Mouse (Mus musculus) kidney, embryonic 16.5 days (tissue): ENCODE data around the gene Ly6g5b. TPM values are rescaled to one million over a fixed set of nuclear protein-coding genes. Genes with fewer than 3 reads are reported as not detected.

ENCODE experiments used
- ATAC-seq: fragments of 200-750 bp; cut with Nextera tagmentation; 2 replicates; pipeline ENCODE4 v1.8.0; 2017; ENCODE audit warnings: moderate TSS enrichment; ENCODE audit not compliant: low FRiP score, low TSS enrichment
- H3K27ac ChIP-seq: fragments of 300-500 bp; sonication (generic); 2 replicates; pipeline ENCODE4 v1.5.1; 2014; ENCODE audit warnings: low read length
- H3K27me3 ChIP-seq: fragments of 300-500 bp; sonication (generic); 2 replicates; pipeline ENCODE4 v1.6.1; 2014; ENCODE audit warnings: low read length, control low read depth, mixed read lengths; ENCODE audit not compliant: insufficient read depth
- H3K36me3 ChIP-seq: fragments of 300-500 bp; sonication (generic); 2 replicates; pipeline ENCODE4 v1.6.1; 2014; ENCODE audit warnings: low read length, control low read depth, mixed read lengths; ENCODE audit not compliant: insufficient read depth
- H3K4me1 ChIP-seq: fragments of 300-500 bp; sonication (generic); 2 replicates; pipeline ENCODE4 v1.6.1; 2014; ENCODE audit warnings: low read length, control low read depth, mixed read lengths; ENCODE audit not compliant: insufficient read depth
- H3K4me2 ChIP-seq: fragments of 300-500 bp; sonication (generic); replicated peaks from 2 replicates; pipeline ENCODE4 v1.6.1; 2014; ENCODE audit warnings: low read depth, low read length
- H3K4me3 ChIP-seq: fragments of 300-500 bp; sonication (generic); 2 replicates; pipeline ENCODE4 v1.5.1; 2014; ENCODE audit warnings: mild to moderate bottlenecking, low read length
- H3K9ac ChIP-seq: fragments of 300-500 bp; sonication (generic); replicated peaks from 2 replicates; pipeline ENCODE4 v1.6.1; 2014; ENCODE audit warnings: low read length
- H3K9me3 ChIP-seq: fragments of 300-500 bp; sonication (generic); 2 replicates; pipeline ENCODE4 v1.6.1; 2016; ENCODE audit warnings: low read length, control low read depth
- WGBS: fragments of 180-500 bp; shearing (Covaris S2); extraction: QIAGEN DNeasy Blood & Tissue Kit; methylation state at CpG from one replicate; pipeline ENCODE4 v1.1.7; 2014; 5-methylcytosine and 5-hydroxymethylcytosine counted together
- polyA plus RNA-seq: library from polyadenylated mRNA; unstranded; fragments of >200 nt; fragmentation: Nextera tagmentation; extraction: Ambion mirVana; gene quantifications from 2 replicates; pipeline ENCODE4 v1.2.1, GENCODE M21; 2015

Ly6g5b gene
- polyA plus RNA-seq, 1 experiment from 2014 or later = 0.89 TPM

- Histone ChIP-seq H3K36me3 (peaks cover 99% of the 10 kb centered on the region), H3K27ac (no peak overlapping the region), H3K27me3 (no peaks in the 10 kb centered on the region), H3K4me2 (no peak overlapping the region), H3K4me3 (no peak overlapping the region), H3K9me3 (no peaks in the 10 kb centered on the region), H3K4me1 (peaks cover 8% of the 10 kb centered on the region), H3K9ac (no peak overlapping the region)
- WGBS = 86% methylated on average over 8 of the region's 8 CpGs
- ATAC-seq = no peak
Measured at GRCm38 (mm10) chr17:35157254-35157653, 42.0 kb upstream of the Ly6g5b start.

- H3K9ac ChIP-seq = no peak overlapping the region
- H3K36me3 ChIP-seq = peaks cover 100% of the 10 kb centered on the region
- H3K4me1 ChIP-seq = peaks cover 1% of the 10 kb centered on the region; the same call in 1 of the 2 replicates
- no peak overlapping the region for H3K27ac ChIP-seq
- no peak overlapping the region for H3K4me2 ChIP-seq
- ATAC-seq = no peak
- no peaks in the 10 kb centered on the region for H3K9me3 ChIP-seq
- WGBS = 89% methylated on average over 33 of the region's 33 CpGs
- H3K4me3 ChIP-seq = no peak overlapping the region
- no peaks in the 10 kb centered on the region for H3K27me3 ChIP-seq
Measured at GRCm38 (mm10) chr17:35156461-35157200, 41.4 kb upstream of the Ly6g5b start.

- peaks cover 97% of the 10 kb centered on the region for H3K36me3 ChIP-seq
- no peak overlapping the region for H3K4me2 ChIP-seq
- no peaks in the 10 kb centered on the region for H3K27me3 ChIP-seq
- no peaks in the 10 kb centered on the region for H3K4me1 ChIP-seq
- no peak for ATAC-seq
- no peak overlapping the region for H3K4me3 ChIP-seq
- H3K27ac ChIP-seq = no peak overlapping the region
- no peaks in the 10 kb centered on the region for H3K9me3 ChIP-seq
- 84% methylated on average over 12 of the region's 12 CpGs for WGBS
- no peak overlapping the region for H3K9ac ChIP-seq
Measured at GRCm38 (mm10) chr17:35155451-35155850, 40.2 kb upstream of the Ly6g5b start.

GRCm38 (mm10) chr17:35154616-35155015 lies 39.4 kb upstream of the Ly6g5b start:
- H3K9ac ChIP-seq = no peak overlapping the region
- no peaks in the 10 kb centered on the region for H3K9me3 ChIP-seq
- H3K36me3 ChIP-seq = peaks cover 97% of the 10 kb centered on the region
- no peak overlapping the region for H3K27ac ChIP-seq
- H3K27me3 ChIP-seq = no peaks in the 10 kb centered on the region
- no peak for ATAC-seq
- no peaks in the 10 kb centered on the region for H3K4me1 ChIP-seq
- no peak overlapping the region for H3K4me2 ChIP-seq
- no peak overlapping the region for H3K4me3 ChIP-seq
- WGBS = 88% methylated on average over 7 of the region's 7 CpGs

- Histone ChIP-seq H3K9me3 (no peaks in the 10 kb centered on the region), H3K27me3 (no peaks in the 10 kb centered on the region), H3K4me3 (no peak overlapping the region), H3K4me2 (no peak overlapping the region), H3K9ac (no peak overlapping the region), H3K27ac (no peak overlapping the region), H3K36me3 (peaks cover 96% of the 10 kb centered on the region), H3K4me1 (no peaks in the 10 kb centered on the region)
- 88% methylated on average over 4 of the region's 4 CpGs for WGBS
- no peak for ATAC-seq
Measured at GRCm38 (mm10) chr17:35153931-35154330, 38.7 kb upstream of the Ly6g5b start.

- Histone ChIP-seq H3K4me2 (no peak overlapping the region), H3K27ac (no peak overlapping the region), H3K27me3 (no peaks in the 10 kb centered on the region), H3K36me3 (peaks cover 95% of the 10 kb centered on the region), H3K4me3 (no peak overlapping the region), H3K9ac (no peak overlapping the region), H3K4me1 (no peaks in the 10 kb centered on the region), H3K9me3 (no peaks in the 10 kb centered on the region)
- WGBS = 89% methylated on average over 9 of the region's 9 CpGs
- no peak for ATAC-seq
Measured at GRCm38 (mm10) chr17:35153077-35153476, 37.8 kb upstream of the Ly6g5b start.

- Histone ChIP-seq H3K4me3 (no peak overlapping the region), H3K27me3 (no peaks in the 10 kb centered on the region), H3K4me1 (no peaks in the 10 kb centered on the region), H3K9me3 (no peaks in the 10 kb centered on the region), H3K27ac (no peak overlapping the region), H3K9ac (no peak overlapping the region), H3K36me3 (peaks cover 92% of the 10 kb centered on the region), H3K4me2 (no peak overlapping the region)
- no peak for ATAC-seq
- WGBS = 90% methylated on average over 4 of the region's 4 CpGs
Measured at GRCm38 (mm10) chr17:35152121-35152520, 36.9 kb upstream of the Ly6g5b start.

GRCm38 (mm10) chr17:35147922-35148639 lies 32.9 kb upstream of the Ly6g5b start:
- H3K4me3 ChIP-seq = no peak overlapping the region
- H3K27me3 ChIP-seq = no peaks in the 10 kb centered on the region
- 59% methylated on average over 5 of the region's 5 CpGs for WGBS
- no peaks in the 10 kb centered on the region; the same call in 1 of the 2 replicates for H3K9me3 ChIP-seq
- H3K4me1 ChIP-seq = no peaks in the 10 kb centered on the region
- no peak overlapping the region for H3K9ac ChIP-seq
- no peak for ATAC-seq
- H3K36me3 ChIP-seq = peaks cover 92% of the 10 kb centered on the region
- no peak overlapping the region for H3K4me2 ChIP-seq
- peak overlapping the region; percentile 33; the same call in 1 of the 2 replicates for H3K27ac ChIP-seq

GRCm38 (mm10) chr17:35147348-35147747 lies 32.1 kb upstream of the Ly6g5b start:
- Histone ChIP-seq H3K27ac (peak overlapping the region; percentile 20), H3K27me3 (no peaks in the 10 kb centered on the region), H3K4me3 (no peak overlapping the region), H3K9ac (no peak overlapping the region), H3K4me1 (no peaks in the 10 kb centered on the region), H3K9me3 (no peaks in the 10 kb centered on the region; the same call in 1 of the 2 replicates), H3K36me3 (peaks cover 92% of the 10 kb centered on the region), H3K4me2 (no peak overlapping the region)
- 50% methylated on average over 3 of the region's 3 CpGs for WGBS
- ATAC-seq = no peak

- no peaks in the 10 kb centered on the region for H3K4me1 ChIP-seq
- H3K9ac ChIP-seq = no peak overlapping the region
- no peaks in the 10 kb centered on the region; the same call in 1 of the 2 replicates for H3K9me3 ChIP-seq
- H3K27me3 ChIP-seq = no peaks in the 10 kb centered on the region
- no peak overlapping the region for H3K4me2 ChIP-seq
- peaks cover 92% of the 10 kb centered on the region for H3K36me3 ChIP-seq
- 89% methylated on average over 5 of the region's 5 CpGs for WGBS
- no peak overlapping the region for H3K4me3 ChIP-seq
- no peak for ATAC-seq
- no peak overlapping the region for H3K27ac ChIP-seq
Measured at GRCm38 (mm10) chr17:35146139-35146538, 30.9 kb upstream of the Ly6g5b start.
